Mouse (Mus musculus) thymus, adult 2 months (tissue): ENCODE data around the gene Zfp366. TPM values are rescaled to one million over a fixed set of nuclear protein-coding genes. Genes with fewer than 3 reads are reported as not detected.

Experiments used
- DNase-seq: peaks from one replicate; pipeline ENCODE4 v3.0.0; 2021
- H3K27ac ChIP-seq: fragments of 200-500 bp; 2 replicates; pipeline ENCODE4 v1.5.1; 2012; ENCODE audit warnings: low read length, control low read depth; ENCODE audit not compliant: control insufficient read depth, insufficient read depth
- H3K27me3 ChIP-seq: fragments of 200-500 bp; 2 replicates; pipeline ENCODE4 v1.6.1; 2012; ENCODE audit warnings: mild to moderate bottlenecking, low read length, moderate library complexity, mixed read lengths; ENCODE audit not compliant: control insufficient read depth, insufficient read depth
- H3K36me3 ChIP-seq: fragments of 200-500 bp; 2 replicates; pipeline ENCODE4 v1.6.1; 2012; ENCODE audit warnings: mild to moderate bottlenecking, low read length, moderate library complexity; ENCODE audit not compliant: control insufficient read depth, insufficient read depth
- H3K4me1 ChIP-seq: fragments of 200-500 bp; replicated peaks from 2 replicates; pipeline ENCODE4 v1.6.1; 2012; ENCODE audit warnings: low read length; ENCODE audit not compliant: control insufficient read depth, insufficient read depth
- H3K4me3 ChIP-seq: fragments of 200-500 bp; 2 replicates; pipeline ENCODE4 v1.5.1; 2012; ENCODE audit warnings: mild to moderate bottlenecking, low read length, control low read depth, moderate library complexity; ENCODE audit not compliant: control insufficient read depth, insufficient read depth
- CTCF ChIP-seq: fragments of 200-500 bp; IDR thresholded peaks from 2 replicates; pipeline ENCODE4 v1.5.1; 2012; ENCODE audit warnings: mild to moderate bottlenecking, control low read depth, low read length, moderate library complexity, borderline replicate concordance; ENCODE audit not compliant: control insufficient read depth, poor library complexity, insufficient read depth; ENCODE audit errors: extremely low read depth
- POLR2A ChIP-seq: fragments of 200-500 bp; IDR thresholded peaks from 2 replicates; pipeline ENCODE4 v1.6.1; 2012; ENCODE audit warnings: mild to moderate bottlenecking, low read length, control low read depth, moderate library complexity; ENCODE audit not compliant: control insufficient read depth, poor library complexity, insufficient read depth; ENCODE audit errors: extremely low read depth
- WGBS: fragments of 180-500 bp; shearing (Covaris S2); methylation state at CpG from one replicate; pipeline ENCODE4 v1.1.7; 2018; 5-methylcytosine and 5-hydroxymethylcytosine counted together
- polyA plus RNA-seq: library from polyadenylated mRNA; depleted of rRNA; stranded (reverse); fragments of >200 nt; gene quantifications from 2 replicates; pipeline ENCODE4 v1.2.3, GENCODE M21; 2012

Gene Zfp366
- polyA plus RNA-seq, 1 experiment, result 5.9 TPM

DNA sequence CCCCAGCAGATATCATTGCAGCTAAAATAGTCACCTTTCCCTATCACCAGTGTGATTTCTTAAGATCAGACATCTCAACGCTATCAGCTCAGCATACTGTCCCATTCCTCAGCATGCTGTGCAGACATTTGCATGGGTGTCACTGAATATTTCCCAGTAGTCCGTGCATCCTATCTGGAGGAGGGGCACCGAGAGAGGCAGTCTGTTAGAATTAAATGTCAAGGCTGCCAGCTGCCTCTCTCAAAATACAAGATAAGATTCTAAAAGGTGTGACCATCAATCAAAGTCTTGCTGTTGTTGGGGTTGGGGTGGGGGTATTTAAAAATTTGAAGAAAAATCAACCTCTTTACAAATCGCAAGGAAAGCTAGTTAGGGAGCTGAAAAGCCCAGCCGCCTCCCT, 28.4 kb downstream of the Zfp366 start:
- Histone ChIP-seq H3K4me3 (no peak overlapping the region), H3K27ac (no peak overlapping the region), H3K36me3 (no peaks in the 10 kb centered on the region), H3K27me3 (no peaks in the 10 kb centered on the region), H3K4me1 (no peaks in the 10 kb centered on the region)
- TF ChIP-seq POLR2A (no peak), CTCF (no peak)
- DNase-seq, result no peak
- 95% methylated on average over 5 of the region's 5 CpGs for WGBS

DNA sequence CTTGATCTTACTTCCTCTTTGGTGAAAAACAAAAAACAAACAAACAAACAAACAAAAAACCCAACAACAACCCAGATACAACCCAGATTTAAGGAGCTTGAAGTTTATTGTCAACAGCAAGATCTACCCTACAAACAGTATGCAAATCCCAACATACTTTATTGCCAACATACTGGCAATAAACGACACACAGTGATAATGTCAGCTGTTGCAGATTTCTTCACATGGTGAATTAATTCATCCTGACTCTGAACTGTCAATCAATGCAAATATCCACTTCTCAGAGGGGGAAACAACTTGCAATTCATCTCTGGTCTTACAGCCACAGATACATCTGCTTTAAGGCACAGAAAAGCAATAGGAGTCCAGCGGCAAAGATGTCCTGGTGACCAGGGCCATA, 31.4 kb downstream of the Zfp366 start:
- Histone ChIP-seq H3K27me3 (no peaks in the 10 kb centered on the region), H3K4me3 (no peak overlapping the region), H3K27ac (no peak overlapping the region), H3K4me1 (no peaks in the 10 kb centered on the region), H3K36me3 (no peaks in the 10 kb centered on the region)
- WGBS, result 95% methylated on average over 2 of the region's 2 CpGs
- TF ChIP-seq POLR2A (no peak), CTCF (no peak)
- no peak for DNase-seq

DNA sequence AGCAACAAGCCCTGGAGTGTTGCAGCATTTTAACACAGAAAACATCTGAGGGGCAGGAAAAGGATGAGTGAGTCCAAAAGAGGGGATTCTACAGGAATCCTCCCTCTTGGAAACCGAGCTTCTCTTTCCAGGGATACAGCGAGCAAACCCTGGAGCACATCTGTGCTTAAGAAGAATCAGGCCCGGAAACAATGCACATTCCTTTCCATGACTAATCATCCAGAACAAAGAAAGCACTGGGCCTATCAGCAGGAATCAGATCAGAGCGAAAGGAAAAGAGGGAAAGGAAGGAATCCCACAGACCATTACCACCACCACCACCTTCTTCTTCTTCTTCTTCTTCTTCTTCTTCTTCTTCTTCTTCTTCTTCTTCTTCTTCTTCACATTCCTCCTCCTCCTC, 33.4 kb downstream of the Zfp366 start:
- no peaks in the 10 kb centered on the region for H3K4me1 ChIP-seq
- TF ChIP-seq CTCF (no peak), POLR2A (no peak)
- H3K4me3 ChIP-seq, result no peak overlapping the region
- no peaks in the 10 kb centered on the region for H3K27me3 ChIP-seq
- WGBS, result 76% methylated on average over 4 of the region's 4 CpGs
- no peak overlapping the region for H3K27ac ChIP-seq
- no peaks in the 10 kb centered on the region for H3K36me3 ChIP-seq
- DNase-seq, result no peak

DNA sequence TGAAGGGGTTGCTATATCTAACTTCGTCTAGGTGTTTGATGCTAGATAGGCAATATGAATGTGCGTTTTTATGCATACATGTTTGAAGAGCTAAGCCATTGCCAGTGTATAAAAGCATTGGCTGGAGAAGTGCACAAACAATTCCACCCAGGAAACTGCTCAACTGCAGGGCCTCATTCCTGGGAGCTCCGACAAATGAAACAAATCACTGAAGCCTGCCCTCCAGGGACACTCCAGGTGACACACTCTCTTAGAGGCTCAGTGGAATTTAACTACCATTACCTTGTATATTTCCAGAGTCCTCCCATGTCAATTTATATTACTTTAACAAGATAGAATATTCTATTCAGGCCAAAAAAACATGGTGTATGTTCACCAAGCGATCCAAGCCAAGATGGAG, 35.0 kb downstream of the Zfp366 start:
- Histone ChIP-seq H3K27ac (no peak overlapping the region), H3K4me1 (no peaks in the 10 kb centered on the region), H3K4me3 (no peak overlapping the region), H3K27me3 (no peaks in the 10 kb centered on the region), H3K36me3 (no peaks in the 10 kb centered on the region)
- WGBS, result 96% methylated on average over 4 of the region's 4 CpGs
- TF ChIP-seq POLR2A (no peak), CTCF (no peak)
- DNase-seq, result no peak

DNA sequence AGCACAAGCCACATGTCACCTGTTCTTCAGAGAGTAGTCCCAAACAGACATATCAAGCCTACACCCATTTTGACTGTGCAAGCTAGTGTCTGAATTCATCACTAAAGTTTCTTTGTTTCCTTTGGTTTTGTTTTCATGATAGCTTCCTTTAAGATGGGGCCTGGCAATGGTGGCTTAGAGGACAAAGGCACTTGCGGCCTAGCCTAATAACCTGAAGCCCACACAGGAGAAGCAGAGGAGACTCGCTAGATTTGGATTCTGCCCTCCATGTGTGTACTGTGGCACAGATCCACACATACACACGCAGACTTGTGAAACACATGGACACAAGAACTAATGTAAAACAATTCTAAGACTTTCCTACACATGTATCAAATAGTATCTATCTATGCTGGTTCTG, 37.4 kb downstream of the Zfp366 start:
- no peaks in the 10 kb centered on the region for H3K4me1 ChIP-seq
- 92% methylated on average over 3 of the region's 3 CpGs for WGBS
- H3K27ac ChIP-seq, result no peak overlapping the region
- H3K36me3 ChIP-seq, result no peaks in the 10 kb centered on the region
- no peak for DNase-seq
- TF ChIP-seq POLR2A, result no peak
- TF ChIP-seq CTCF, result no peak
- no peak overlapping the region for H3K4me3 ChIP-seq
- H3K27me3 ChIP-seq, result no peaks in the 10 kb centered on the region

DNA sequence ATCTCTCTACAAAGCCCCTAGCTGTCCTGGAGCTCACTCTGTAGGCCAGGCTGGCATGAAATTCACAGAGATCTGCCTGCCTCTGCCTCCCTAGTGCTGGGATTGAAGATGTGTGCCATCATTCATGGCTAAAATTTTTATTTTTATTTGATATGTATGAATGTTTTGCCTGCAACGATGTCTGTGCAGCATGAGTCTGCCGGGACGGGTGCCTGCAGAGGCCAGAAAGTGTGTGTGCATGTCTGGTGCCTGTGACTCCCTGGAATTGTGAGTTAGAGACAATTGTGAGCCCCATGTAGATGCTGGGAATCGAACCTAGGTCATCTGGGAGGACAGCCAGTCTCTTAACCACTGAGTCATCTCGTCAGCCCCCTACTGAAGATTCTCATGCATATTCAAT, 37.9 kb downstream of the Zfp366 start:
- H3K4me1 ChIP-seq, result no peaks in the 10 kb centered on the region
- no peak for DNase-seq
- WGBS, result 90% methylated on average over 5 of the region's 5 CpGs
- no peak overlapping the region for H3K27ac ChIP-seq
- no peaks in the 10 kb centered on the region for H3K27me3 ChIP-seq
- no peak overlapping the region for H3K4me3 ChIP-seq
- no peaks in the 10 kb centered on the region for H3K36me3 ChIP-seq
- no peak for TF ChIP-seq POLR2A
- TF ChIP-seq CTCF, result no peak

DNA sequence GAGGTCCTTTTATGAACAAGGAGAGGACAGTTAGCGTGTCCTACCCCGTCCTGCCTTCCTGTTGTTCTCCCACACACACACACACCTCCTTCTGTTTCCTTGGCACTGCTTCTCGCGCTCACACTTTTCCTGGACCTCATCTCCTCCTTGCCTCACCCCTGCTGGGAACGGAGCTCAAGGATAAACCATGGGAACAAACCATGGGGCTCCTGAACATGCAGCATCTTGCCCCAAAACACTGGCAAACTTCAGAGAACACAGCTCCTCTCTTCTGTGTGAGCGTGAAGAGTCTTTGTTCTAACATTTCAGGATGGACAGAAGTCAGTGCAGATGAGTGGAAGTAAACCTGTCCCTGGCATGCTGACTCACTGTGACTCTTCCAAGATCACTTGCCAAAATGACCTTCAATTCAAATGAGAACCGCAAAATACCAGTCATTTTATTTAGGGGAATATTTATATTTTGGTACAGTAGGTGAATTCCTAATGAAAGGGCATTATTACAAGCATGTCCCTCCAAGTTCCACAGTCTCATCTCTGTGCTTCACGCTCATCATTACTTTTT, 38.8 kb downstream of the Zfp366 start:
- Histone ChIP-seq H3K36me3 (no peaks in the 10 kb centered on the region), H3K4me3 (no peak overlapping the region), H3K27ac (no peak overlapping the region), H3K27me3 (no peaks in the 10 kb centered on the region), H3K4me1 (no peaks in the 10 kb centered on the region)
- 90% methylated on average over 8 of the region's 8 CpGs for WGBS
- DNase-seq, result no peak
- no peak for TF ChIP-seq POLR2A
- TF ChIP-seq CTCF, result no peak
